Mouse (Mus musculus) liver, embryonic 15.5 days (tissue): ENCODE measurements around the gene Syne1. TPM values are rescaled to one million over a fixed set of nuclear protein-coding genes. Genes with fewer than 3 reads are reported as not detected.

Experiments used
- ATAC-seq: fragments of 200-750 bp; cut with Nextera tagmentation; 2 replicates; pipeline ENCODE4 v1.8.0; 2017; ENCODE audit warnings: moderate number of reproducible peaks, mild to moderate bottlenecking, moderate library complexity; ENCODE audit not compliant: insufficient read depth
- H3K27ac ChIP-seq: fragments of 300-500 bp; sonication (generic); replicated peaks from 2 replicates; pipeline ENCODE4 v1.5.1; 2015; ENCODE audit warnings: mild to moderate bottlenecking, inconsistent platforms
- H3K27me3 ChIP-seq: fragments of 300-500 bp; sonication (generic); 2 replicates; pipeline ENCODE4 v1.6.1; 2015; ENCODE audit warnings: mild to moderate bottlenecking, inconsistent platforms
- H3K36me3 ChIP-seq: fragments of 300-500 bp; sonication (generic); replicated peaks from 2 replicates; pipeline ENCODE4 v1.6.1; 2015; ENCODE audit warnings: moderate library complexity, mild to moderate bottlenecking, inconsistent platforms
- H3K4me1 ChIP-seq: fragments of 300-500 bp; sonication (generic); replicated peaks from 2 replicates; pipeline ENCODE4 v1.6.1; 2015; ENCODE audit warnings: inconsistent platforms
- H3K4me2 ChIP-seq: fragments of 300-500 bp; sonication (generic); 2 replicates; pipeline ENCODE4 v1.6.1; 2015; ENCODE audit warnings: moderate library complexity, mild to moderate bottlenecking, inconsistent platforms
- H3K4me3 ChIP-seq: fragments of 300-500 bp; sonication (generic); replicated peaks from 2 replicates; pipeline ENCODE4 v1.5.1; 2015; ENCODE audit warnings: mild to moderate bottlenecking, inconsistent platforms
- H3K9ac ChIP-seq: fragments of 300-500 bp; sonication (generic); 2 replicates; pipeline ENCODE4 v1.6.1; 2015; ENCODE audit warnings: moderate library complexity, mild to moderate bottlenecking, inconsistent platforms
- H3K9me3 ChIP-seq: fragments of 300-500 bp; sonication (generic); replicated peaks from 2 replicates; pipeline ENCODE4 v1.6.1; 2016; ENCODE audit warnings: inconsistent platforms
- WGBS: fragments of 180-500 bp; shearing (Covaris S2); methylation state at CpG from one replicate; pipeline ENCODE4 v1.1.7; 2015; ENCODE audit warnings: mixed read lengths; ENCODE audit not compliant: insufficient replicate concordance; 5-methylcytosine and 5-hydroxymethylcytosine counted together
- polyA plus RNA-seq: library from polyadenylated mRNA; unstranded; fragments of >200 nt; fragmentation: Nextera tagmentation; extraction: Ambion mirVana; gene quantifications from 2 replicates; pipeline ENCODE4 v1.2.1, GENCODE M21; 2015

Syne1 gene
- polyA plus RNA-seq, 1 experiment from 2014 or later: 4.4 TPM

DNA sequence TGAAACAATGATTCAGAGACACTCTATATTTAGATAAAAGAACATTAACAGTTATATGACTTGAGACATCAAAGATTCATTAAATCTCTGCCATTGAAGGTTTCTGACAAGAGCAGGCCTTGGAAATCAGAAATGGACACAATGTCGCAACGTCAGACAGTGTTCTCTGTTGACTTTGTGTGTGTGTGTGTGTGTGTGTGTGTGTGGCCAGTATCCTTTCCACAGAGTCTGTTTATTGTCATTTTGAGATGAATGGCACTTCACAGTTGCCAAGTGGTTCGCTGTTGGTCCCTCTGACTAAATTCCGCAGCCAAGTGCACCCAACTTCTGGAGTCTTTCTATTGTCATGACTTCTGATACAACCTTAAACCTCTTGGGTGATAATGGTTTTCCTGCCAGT lies 577.0 kb downstream of the Syne1 start:
- Histone ChIP-seq H3K27ac (no peak overlapping the region), H3K4me1 (no peaks in the 10 kb centered on the region), H3K27me3 (no peaks in the 10 kb centered on the region), H3K4me2 (no peak overlapping the region), H3K36me3 (no peaks in the 10 kb centered on the region), H3K9ac (no peak overlapping the region), H3K9me3 (no peaks in the 10 kb centered on the region), H3K4me3 (no peak overlapping the region)
- WGBS: 80% methylated on average over 4 of the region's 4 CpGs
- no peak for ATAC-seq

DNA sequence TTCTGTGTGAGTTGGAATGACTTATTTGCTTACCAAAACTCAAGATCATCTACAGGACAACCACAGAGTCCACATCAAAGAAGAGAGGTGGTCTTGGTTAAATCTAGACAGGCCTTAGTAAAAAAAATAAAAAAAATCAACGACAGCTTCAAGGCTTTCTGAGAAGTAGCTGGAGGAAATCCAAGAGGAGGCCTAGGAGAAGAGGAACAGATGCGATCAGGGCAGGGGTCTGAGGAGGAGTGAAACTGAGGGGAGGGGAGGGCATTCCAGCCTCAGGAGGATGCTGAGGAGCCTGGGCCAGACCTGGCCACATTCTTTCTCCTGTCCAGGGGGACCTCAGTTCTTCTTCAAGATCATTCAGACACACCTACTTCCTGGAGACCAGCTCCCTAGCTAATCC lies 579.3 kb downstream of the Syne1 start:
- 38% methylated on average over 2 of the region's 2 CpGs for WGBS
- ATAC-seq: no peak

DNA sequence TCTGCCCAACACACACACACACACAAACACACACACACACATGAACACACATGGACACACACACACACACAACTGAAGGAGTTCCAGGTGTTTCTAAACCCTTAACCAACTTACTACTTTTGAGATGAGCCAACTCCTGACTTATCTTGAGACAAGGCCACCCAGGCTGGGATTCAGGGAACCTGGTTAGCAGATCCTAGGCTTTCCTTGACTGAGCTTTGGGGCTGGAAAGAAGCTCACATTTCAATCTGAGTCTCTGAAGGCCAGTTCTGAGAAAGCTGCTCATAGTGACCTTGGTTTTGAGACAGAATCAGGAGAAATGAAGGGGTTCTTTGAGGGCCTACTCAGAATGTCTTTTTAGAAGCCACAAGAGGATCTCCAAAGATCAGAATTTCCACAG lies 579.7 kb downstream of the Syne1 start:
- Histone ChIP-seq H3K4me2 (no peak overlapping the region), H3K27ac (no peak overlapping the region), H3K4me1 (no peaks in the 10 kb centered on the region), H3K9me3 (no peaks in the 10 kb centered on the region), H3K4me3 (no peak overlapping the region), H3K36me3 (no peaks in the 10 kb centered on the region), H3K9ac (no peak overlapping the region), H3K27me3 (no peaks in the 10 kb centered on the region)
- no peak for ATAC-seq

More for the DNA sequence above, 579.3 kb downstream of the Syne1 start:
- Histone ChIP-seq H3K36me3 (no peaks in the 10 kb centered on the region), H3K9me3 (no peaks in the 10 kb centered on the region), H3K27me3 (no peaks in the 10 kb centered on the region), H3K4me2 (no peak overlapping the region), H3K4me1 (no peaks in the 10 kb centered on the region), H3K27ac (no peak overlapping the region), H3K4me3 (no peak overlapping the region), H3K9ac (no peak overlapping the region)

DNA sequence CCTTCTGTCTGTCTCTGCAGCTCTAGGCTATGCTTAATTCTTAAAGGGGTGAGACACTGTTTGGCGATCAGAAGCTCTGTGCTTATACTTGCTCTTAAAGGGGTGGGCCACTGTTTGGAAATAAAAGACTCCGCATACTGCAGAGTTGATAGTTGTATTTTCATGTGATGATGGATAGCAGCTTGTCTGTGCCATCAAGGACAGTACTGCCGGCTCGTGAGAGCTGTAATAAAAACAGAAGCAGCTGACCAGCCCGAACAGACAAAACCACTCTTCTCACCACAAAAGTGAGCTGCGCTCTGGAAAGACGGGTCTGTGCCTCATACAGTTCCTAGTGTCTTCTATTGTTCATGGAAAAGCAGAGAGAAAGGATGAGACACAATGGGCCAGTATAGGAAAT lies 580.1 kb downstream of the Syne1 start:
- H3K4me3 ChIP-seq: no peak overlapping the region
- 47% methylated on average over 7 of the region's 7 CpGs for WGBS
- no peak for ATAC-seq

More for the DNA sequence above, 580.1 kb downstream of the Syne1 start:
- H3K9ac ChIP-seq: no peak overlapping the region
- H3K36me3 ChIP-seq: no peaks in the 10 kb centered on the region
- no peaks in the 10 kb centered on the region for H3K9me3 ChIP-seq
- H3K4me1 ChIP-seq: no peaks in the 10 kb centered on the region
- no peak overlapping the region for H3K4me2 ChIP-seq
- H3K27ac ChIP-seq: no peak overlapping the region
- H3K27me3 ChIP-seq: no peaks in the 10 kb centered on the region

Other genes starting within 250 kb of the Syne1 start
- gene Myct1, start 42.3 kb upstream of the Syne1 start, polyA plus RNA-seq: 1.9 TPM in 2 replicates
- 0.07 and 0.22 TPM in 2 replicates for gene Vip, start 87.7 kb upstream of the Syne1 start, polyA plus RNA-seq